ENCODE assay signal across 8 mouse cellular contexts in the genomic region with DNA sequence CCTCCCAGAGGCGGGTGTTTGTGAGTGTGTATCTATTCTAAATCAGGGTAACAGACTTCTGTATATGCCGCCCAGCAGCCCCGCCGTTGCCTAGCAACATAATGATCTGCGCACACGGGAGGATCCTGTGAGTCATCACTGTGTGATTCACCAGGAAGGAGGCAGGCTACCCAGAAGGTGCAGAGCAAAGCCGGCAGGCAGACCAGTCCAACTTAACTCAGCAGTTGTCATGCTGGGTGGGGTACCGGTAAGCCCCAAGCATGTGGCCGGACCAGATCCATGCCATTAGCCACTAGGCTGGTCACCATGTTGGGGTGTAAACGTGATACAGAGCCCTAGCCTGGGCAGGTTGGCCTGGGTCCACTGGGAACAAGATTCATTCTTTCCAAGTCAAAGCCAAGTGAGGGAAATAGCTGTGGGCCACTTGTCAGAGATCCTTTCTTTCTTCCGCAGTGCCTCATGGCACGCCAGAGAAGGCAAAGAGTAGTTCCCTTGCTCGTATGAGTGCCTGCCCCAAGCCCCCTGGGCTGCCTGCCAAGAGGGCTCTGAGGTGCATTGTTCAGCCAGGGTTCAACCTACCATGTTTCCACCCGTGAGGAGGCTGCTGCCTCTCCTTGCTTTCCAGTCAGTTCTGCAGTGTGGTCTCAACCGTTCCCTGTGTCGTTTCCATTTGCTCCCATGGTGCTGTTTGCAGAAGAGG. TPM values are rescaled to one million over a fixed set of nuclear protein-coding genes. Genes with fewer than 3 reads are reported as not detected.
DNase-seq lines count a peak whose midpoint lies in the region; ATAC-seq lines count a peak whose summit lies in the region.

No protein-coding gene starts in this region.

- no peak overlapping the region for H3K9ac ChIP-seq in kidney, embryonic 16.5 days (replicated peaks; ENCODE audit: low read length)
- 0 out of 2 replicates have a peak overlapping the region, but pooled peaks have one; percentile 30 for H3K9ac ChIP-seq in forebrain, embryonic 13.5 days
- no peak overlapping the region for H3K9ac ChIP-seq in hindbrain, embryonic 11.5 days (ENCODE audit: low read depth, low read length)
- 0 out of 2 replicates have a peak overlapping the region, but pooled peaks have one; percentile 25 for H3K9ac ChIP-seq in neural tube, embryonic 14.5 days (replicated peaks; ENCODE audit: low read depth, low read length)

- no peak for DNase-seq in kidney, postnatal 25 days
- DNase-seq in brain, embryonic 18.5 days (ENCODE audit: low read depth, low spot score): peak; percentile 66
- peak; percentile 58 for DNase-seq in hindbrain, embryonic 11.5 days (ENCODE audit: low spot score)
- DNase-seq in left cerebral cortex, postnatal 14 days (ENCODE audit: low spot score in 2 of 2): peak; percentile 88 to 94

- 0 out of 2 replicates have a peak, but pooled peaks have one; percentile 77 for ATAC-seq in kidney, embryonic 16.5 days (ENCODE audit: low FRiP score, low TSS enrichment)
- ATAC-seq in forebrain, embryonic 13.5 days: peak; percentile 91
- ATAC-seq in hindbrain, embryonic 11.5 days (ENCODE audit: low FRiP score): peak; percentile 76; the same call in 1 of the 2 replicates
- peak; percentile 85 for ATAC-seq in neural tube, embryonic 14.5 days (ENCODE audit: low read depth)
- no peak for ATAC-seq in megakaryocyte, adult 5-6 weeks (ENCODE audit: poor library complexity, severe bottlenecking)

- H3K27me3 ChIP-seq in kidney, embryonic 16.5 days (ENCODE audit: insufficient read depth, low read length): no peaks in the 10 kb centered on the region
- H3K27me3 ChIP-seq in forebrain, embryonic 13.5 days: no peaks in the 10 kb centered on the region
- no peaks in the 10 kb centered on the region for H3K27me3 ChIP-seq in hindbrain, embryonic 11.5 days (ENCODE audit: control insufficient read depth, insufficient read depth, low read length)
- no peaks in the 10 kb centered on the region for H3K27me3 ChIP-seq in neural tube, embryonic 14.5 days (ENCODE audit: control insufficient read depth, insufficient read depth, low read length)

- intact Hi-C loops in left cerebral cortex, postnatal 14 days (cut with DNase I): no loop called here

- no peak overlapping the region for H3K4me2 ChIP-seq in kidney, embryonic 16.5 days (replicated peaks; ENCODE audit: low read depth, low read length)
- H3K4me2 ChIP-seq in forebrain, embryonic 13.5 days: peak overlapping the region; percentile 36
- 0 out of 2 replicates have a peak overlapping the region, but pooled peaks have one; percentile 11 for H3K4me2 ChIP-seq in hindbrain, embryonic 11.5 days (replicated peaks; ENCODE audit: low read depth, low read length)
- peak overlapping the region; percentile 24; the same call in 1 of the 2 replicates for H3K4me2 ChIP-seq in neural tube, embryonic 14.5 days (ENCODE audit: low read depth, low read length)

- no peaks in the 10 kb centered on the region for H3K36me3 ChIP-seq in kidney, embryonic 16.5 days (ENCODE audit: insufficient read depth, low read length)
- H3K36me3 ChIP-seq in forebrain, embryonic 13.5 days (ENCODE audit: poor library complexity, severe bottlenecking): no peaks in the 10 kb centered on the region
- H3K36me3 ChIP-seq in hindbrain, embryonic 11.5 days (ENCODE audit: control insufficient read depth, insufficient read depth, low read length): no peaks in the 10 kb centered on the region
- H3K36me3 ChIP-seq in neural tube, embryonic 14.5 days (ENCODE audit: control insufficient read depth, insufficient read depth, low read length): no peaks in the 10 kb centered on the region

- no peaks in the 10 kb centered on the region for H3K9me3 ChIP-seq in kidney, embryonic 16.5 days (ENCODE audit: low read length)
- H3K9me3 ChIP-seq in forebrain, embryonic 13.5 days (replicated peaks): no peaks in the 10 kb centered on the region
- H3K9me3 ChIP-seq in hindbrain, embryonic 11.5 days (ENCODE audit: control insufficient read depth, low read length): no peaks in the 10 kb centered on the region
- no peaks in the 10 kb centered on the region for H3K9me3 ChIP-seq in neural tube, embryonic 14.5 days (ENCODE audit: control insufficient read depth, low read length)

- H3K27ac ChIP-seq in kidney, embryonic 16.5 days (ENCODE audit: low read length): no peak overlapping the region
- H3K27ac ChIP-seq in forebrain, embryonic 13.5 days: peak overlapping the region; percentile 71
- H3K27ac ChIP-seq in hindbrain, embryonic 11.5 days (ENCODE audit: low read depth, low read length): 0 out of 2 replicates have a peak overlapping the region, but pooled peaks have one; percentile 51
- peak overlapping the region; percentile 81 for H3K27ac ChIP-seq in neural tube, embryonic 14.5 days (ENCODE audit: low read depth, low read length)

- H3K4me3 ChIP-seq in kidney, embryonic 16.5 days (ENCODE audit: low read length): no peak overlapping the region
- no peak overlapping the region for H3K4me3 ChIP-seq in forebrain, embryonic 13.5 days
- H3K4me3 ChIP-seq in hindbrain, embryonic 11.5 days (ENCODE audit: low read depth, low read length): no peak overlapping the region
- H3K4me3 ChIP-seq in neural tube, embryonic 14.5 days (ENCODE audit: low read depth, low read length): no peak overlapping the region

- peaks cover 11% of the 10 kb centered on the region for H3K4me1 ChIP-seq in kidney, embryonic 16.5 days (ENCODE audit: insufficient read depth, low read length)
- H3K4me1 ChIP-seq in forebrain, embryonic 13.5 days: peaks cover 38% of the 10 kb centered on the region
- H3K4me1 ChIP-seq in hindbrain, embryonic 11.5 days (replicated peaks; ENCODE audit: control insufficient read depth, insufficient read depth, low read length): peaks cover 2% of the 10 kb centered on the region; the same call in 1 of the 2 replicates
- H3K4me1 ChIP-seq in neural tube, embryonic 14.5 days (ENCODE audit: control insufficient read depth, insufficient read depth, low read length): peaks cover 20% of the 10 kb centered on the region

- WGBS in kidney, embryonic 16.5 days: 39% methylated on average over 16 of the region's 16 CpGs
- 19% methylated on average over 16 of the region's 16 CpGs for WGBS in forebrain, embryonic 13.5 days
- WGBS in hindbrain, embryonic 11.5 days: 49% methylated on average over 16 of the region's 16 CpGs
- 22% methylated on average over 16 of the region's 16 CpGs for WGBS in neural tube, embryonic 14.5 days

RNA-seq across cellular contexts. Expression of a gene that starts 53.0 kb away (rescaled TPM):
- polyA plus RNA-seq in kidney, embryonic 16.5 days (2015; fragmentation: Nextera tagmentation; extraction: Ambion mirVana): 199 and 200 TPM in 2 replicates
- polyA plus RNA-seq in forebrain, embryonic 13.5 days (2015; fragmentation: Nextera tagmentation; extraction: Ambion mirVana): 168 and 179 TPM in 2 replicates
- polyA plus RNA-seq in hindbrain, embryonic 11.5 days (2014; fragmentation: Nextera tagmentation; extraction: Ambion mirVana): 174 and 196 TPM in 2 replicates
- 100 to 1,000 TPM; 123 to 129 TPM for total RNA-seq in left cerebral cortex, postnatal 14 days (2021)
- 144 and 167 TPM in 2 replicates for polyA plus RNA-seq in neural tube, embryonic 14.5 days (2014; fragmentation: Nextera tagmentation; extraction: Ambion mirVana)
- total RNA-seq in megakaryocyte, adult 5-6 weeks (2015): 0.04 and 0.30 TPM in 2 replicates
- total RNA-seq in megakaryocyte, adult 5-6 weeks (2017): 0.22 and 1.3 TPM in 2 replicates

Comparison
In these comparisons a context has a peak if more than half of its experiments do, and no peak if none do; other contexts are left out.
1. H3K9ac ChIP-seq: peak in forebrain, embryonic 13.5 days (single experiment) and neural tube, embryonic 14.5 days (single experiment); none in kidney, embryonic 16.5 days (single experiment) and hindbrain, embryonic 11.5 days (single experiment).
2. DNase-seq: peak in brain, embryonic 18.5 days (single experiment), hindbrain, embryonic 11.5 days (single experiment) and left cerebral cortex, postnatal 14 days (2 of 2); none in kidney, postnatal 25 days (0 of 2).